Mouse (Mus musculus) midbrain, embryonic 13.5 days (tissue): ENCODE measurements around the gene Ppp1r2. TPM values are rescaled to one million over a fixed set of nuclear protein-coding genes. Genes with fewer than 3 reads are reported as not detected.

Source experiments
- ATAC-seq: fragments of 200-750 bp; cut with Nextera tagmentation; 2 replicates; pipeline ENCODE4 v1.8.0; 2017; ENCODE audit warnings: mild to moderate bottlenecking, moderate TSS enrichment, moderate library complexity
- H3K27ac ChIP-seq: fragments of 300-500 bp; sonication (generic); 2 replicates; pipeline ENCODE4 v1.5.1; 2015; ENCODE audit warnings: inconsistent platforms, mild to moderate bottlenecking, moderate library complexity
- H3K27me3 ChIP-seq: fragments of 300-500 bp; sonication (generic); 2 replicates; pipeline ENCODE4 v1.6.1; 2015; ENCODE audit warnings: mild to moderate bottlenecking, inconsistent platforms
- H3K36me3 ChIP-seq: fragments of 300-500 bp; sonication (generic); 2 replicates; pipeline ENCODE4 v1.6.1; 2015; ENCODE audit warnings: mild to moderate bottlenecking, inconsistent platforms
- H3K4me1 ChIP-seq: fragments of 300-500 bp; sonication (generic); replicated peaks from 2 replicates; pipeline ENCODE4 v1.6.1; 2015; ENCODE audit warnings: inconsistent platforms
- H3K4me2 ChIP-seq: fragments of 300-500 bp; sonication (generic); replicated peaks from 2 replicates; pipeline ENCODE4 v1.6.1; 2015; ENCODE audit warnings: moderate library complexity, mild to moderate bottlenecking, inconsistent platforms
- H3K4me3 ChIP-seq: fragments of 300-500 bp; sonication (generic); replicated peaks from 2 replicates; pipeline ENCODE4 v1.5.1; 2015; ENCODE audit warnings: mild to moderate bottlenecking, inconsistent platforms
- H3K9ac ChIP-seq: fragments of 300-500 bp; sonication (generic); replicated peaks from 2 replicates; pipeline ENCODE4 v1.6.1; 2015; ENCODE audit warnings: mild to moderate bottlenecking, inconsistent platforms
- H3K9me3 ChIP-seq: fragments of 300-500 bp; sonication (generic); 2 replicates; pipeline ENCODE4 v1.6.1; 2016; ENCODE audit warnings: mild to moderate bottlenecking, inconsistent platforms
- WGBS: fragments of 180-500 bp; shearing (Covaris S2); methylation state at CpG from one replicate; pipeline ENCODE4 v1.1.7; 2015; 5-methylcytosine and 5-hydroxymethylcytosine counted together
- polyA plus RNA-seq: library from polyadenylated mRNA; unstranded; fragments of >200 nt; fragmentation: Nextera tagmentation; extraction: Ambion mirVana; gene quantifications from 2 replicates; pipeline ENCODE4 v1.2.1, GENCODE M21; 2015

Ppp1r2 gene
- polyA plus RNA-seq, 1 experiment from 2014 or later: 95.4 TPM

GRCm38 (mm10) chr16:31286801-31287488, 11.9 kb upstream of the Ppp1r2 start:
- no peaks in the 10 kb centered on the region for H3K36me3 ChIP-seq
- no peaks in the 10 kb centered on the region for H3K4me1 ChIP-seq
- WGBS: 93% methylated on average over 11 of the region's 11 CpGs
- no peak overlapping the region for H3K27ac ChIP-seq
- no peaks in the 10 kb centered on the region for H3K9me3 ChIP-seq
- no peaks in the 10 kb centered on the region for H3K27me3 ChIP-seq
- no peak for ATAC-seq
- H3K9ac ChIP-seq: no peak overlapping the region
- no peak overlapping the region for H3K4me2 ChIP-seq
- no peak overlapping the region for H3K4me3 ChIP-seq

DNA sequence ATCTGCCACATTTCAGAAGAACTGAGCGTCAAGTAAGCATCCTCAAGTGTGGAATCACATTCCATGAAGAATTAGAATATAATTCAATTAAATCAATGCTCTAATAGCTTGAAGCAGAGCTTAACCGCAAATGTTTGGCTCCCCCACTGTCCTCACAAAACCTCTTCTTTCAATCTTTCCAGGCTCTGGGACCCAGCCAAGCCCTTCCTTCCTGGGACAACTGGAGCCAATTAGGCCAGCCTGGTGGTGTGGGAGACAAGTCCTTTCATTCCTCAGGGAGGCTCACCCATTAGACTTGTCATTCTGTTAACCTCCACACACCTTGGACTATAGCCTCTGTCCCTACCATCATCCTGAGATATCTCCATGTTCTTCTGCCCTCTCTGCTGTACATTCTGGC, 6.9 kb upstream of the Ppp1r2 start:
- H3K27ac ChIP-seq: no peak overlapping the region
- no peak for ATAC-seq
- no peaks in the 10 kb centered on the region for H3K9me3 ChIP-seq
- H3K4me3 ChIP-seq: no peak overlapping the region
- no peak overlapping the region for H3K4me2 ChIP-seq
- WGBS: 91% methylated on average over 2 of the region's 2 CpGs
- H3K36me3 ChIP-seq: no peaks in the 10 kb centered on the region
- H3K4me1 ChIP-seq: no peaks in the 10 kb centered on the region
- H3K9ac ChIP-seq: no peak overlapping the region
- no peaks in the 10 kb centered on the region for H3K27me3 ChIP-seq

GRCm38 (mm10) chr16:31280176-31280575, 5.1 kb upstream of the Ppp1r2 start:
- H3K4me2 ChIP-seq: no peak overlapping the region
- H3K4me3 ChIP-seq: no peak overlapping the region
- no peak overlapping the region for H3K27ac ChIP-seq
- no peak overlapping the region for H3K9ac ChIP-seq
- H3K36me3 ChIP-seq: no peaks in the 10 kb centered on the region
- no peaks in the 10 kb centered on the region for H3K9me3 ChIP-seq
- H3K4me1 ChIP-seq: no peaks in the 10 kb centered on the region
- no peak for ATAC-seq
- H3K27me3 ChIP-seq: no peaks in the 10 kb centered on the region
- 91% methylated on average over 4 of the region's 4 CpGs for WGBS

- no peak overlapping the region for H3K4me3 ChIP-seq
- peaks cover 7% of the 10 kb centered on the region for H3K4me1 ChIP-seq
- WGBS: 75% methylated on average over 6 of the region's 6 CpGs
- H3K9me3 ChIP-seq: no peaks in the 10 kb centered on the region
- no peak for ATAC-seq
- no peak overlapping the region for H3K27ac ChIP-seq
- H3K4me2 ChIP-seq: no peak overlapping the region
- H3K9ac ChIP-seq: no peak overlapping the region
- H3K27me3 ChIP-seq: no peaks in the 10 kb centered on the region
- H3K36me3 ChIP-seq: no peaks in the 10 kb centered on the region
These were observed 3.5 kb upstream of the Ppp1r2 start for GRCm38 (mm10) chr16:31278581-31278980.

- no peak overlapping the region for H3K4me2 ChIP-seq
These were observed 3.0 kb upstream of the Ppp1r2 start for GRCm38 (mm10) chr16:31278081-31278480.

GRCm38 (mm10) chr16:31276962-31277361, 1.9 kb upstream of the Ppp1r2 start:
- no peak overlapping the region for H3K4me3 ChIP-seq
- WGBS: 93% methylated on average over 7 of the region's 7 CpGs
- H3K27me3 ChIP-seq: no peaks in the 10 kb centered on the region
- H3K36me3 ChIP-seq: no peaks in the 10 kb centered on the region
- H3K4me1 ChIP-seq: peaks cover 22% of the 10 kb centered on the region
- no peaks in the 10 kb centered on the region for H3K9me3 ChIP-seq
- no peak overlapping the region for H3K27ac ChIP-seq
- H3K9ac ChIP-seq: no peak overlapping the region
- no peak overlapping the region for H3K4me2 ChIP-seq
- no peak for ATAC-seq

More at GRCm38 (mm10) chr16:31278081-31278480, 3.0 kb upstream of the Ppp1r2 start:
- H3K36me3 ChIP-seq: no peaks in the 10 kb centered on the region
- H3K27me3 ChIP-seq: no peaks in the 10 kb centered on the region
- H3K9me3 ChIP-seq: no peaks in the 10 kb centered on the region
- 76% methylated on average over 2 of the region's 2 CpGs for WGBS
- ATAC-seq: no peak
- no peak overlapping the region for H3K9ac ChIP-seq
- H3K4me3 ChIP-seq: no peak overlapping the region
- H3K27ac ChIP-seq: no peak overlapping the region
- peaks cover 12% of the 10 kb centered on the region for H3K4me1 ChIP-seq

GRCm38 (mm10) chr16:31276539-31276938, 1.5 kb upstream of the Ppp1r2 start:
- no peak for ATAC-seq
- Histone ChIP-seq H3K27ac (no peak overlapping the region), H3K36me3 (no peaks in the 10 kb centered on the region), H3K9me3 (no peaks in the 10 kb centered on the region), H3K4me2 (no peak overlapping the region), H3K4me1 (peaks cover 24% of the 10 kb centered on the region), H3K9ac (no peak overlapping the region), H3K4me3 (no peak overlapping the region), H3K27me3 (no peaks in the 10 kb centered on the region)
- WGBS: 84% methylated on average over 7 of the region's 7 CpGs

- WGBS: 9% methylated on average over 6 of the region's 6 CpGs
These were observed 993 bp downstream of the Ppp1r2 start for GRCm38 (mm10) chr16:31274084-31274483.

DNA sequence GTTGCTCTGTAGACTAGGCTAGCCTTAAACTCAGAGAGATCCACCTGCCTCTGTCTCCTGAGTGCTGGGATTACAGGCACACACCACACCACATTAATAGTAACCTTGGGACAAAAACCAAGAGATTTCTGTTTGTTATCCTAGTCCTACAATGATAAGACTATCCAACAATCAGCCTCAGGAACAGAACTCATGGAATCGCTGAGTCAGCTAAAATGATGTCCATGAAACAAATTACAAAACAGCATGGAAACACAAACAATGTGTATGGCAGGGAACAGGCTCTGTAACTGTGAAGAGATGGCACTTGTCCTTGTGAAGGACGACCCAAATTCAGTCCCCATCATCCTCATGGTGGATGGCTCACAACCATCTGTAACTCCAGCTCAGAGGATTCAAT, 8.4 kb downstream of the Ppp1r2 start:
- ATAC-seq: no peak
- WGBS: 94% methylated on average over 2 of the region's 2 CpGs
- H3K27me3 ChIP-seq: no peaks in the 10 kb centered on the region
- no peak overlapping the region for H3K9ac ChIP-seq
- no peak overlapping the region for H3K27ac ChIP-seq
- peaks cover 6% of the 10 kb centered on the region; the same call in 1 of the 2 replicates for H3K36me3 ChIP-seq
- H3K4me3 ChIP-seq: no peak overlapping the region
- peaks cover 11% of the 10 kb centered on the region for H3K4me1 ChIP-seq
- H3K9me3 ChIP-seq: no peaks in the 10 kb centered on the region
- no peak overlapping the region for H3K4me2 ChIP-seq

More at GRCm38 (mm10) chr16:31274084-31274483, 993 bp downstream of the Ppp1r2 start:
- no peaks in the 10 kb centered on the region for H3K27me3 ChIP-seq
- H3K9me3 ChIP-seq: no peaks in the 10 kb centered on the region
- no peak for ATAC-seq
- H3K9ac ChIP-seq: peak overlapping the region; percentile 96
- peak overlapping the region; percentile 93 for H3K4me3 ChIP-seq
- peak overlapping the region; percentile 75 for H3K4me2 ChIP-seq
- no peaks in the 10 kb centered on the region for H3K36me3 ChIP-seq
- peaks cover 33% of the 10 kb centered on the region for H3K4me1 ChIP-seq
- peak overlapping the region; percentile 89; the same call in 1 of the 2 replicates for H3K27ac ChIP-seq

GRCm38 (mm10) chr16:31256151-31256550, 18.9 kb downstream of the Ppp1r2 start:
- Histone ChIP-seq H3K9me3 (no peaks in the 10 kb centered on the region), H3K4me1 (no peaks in the 10 kb centered on the region), H3K27ac (no peak overlapping the region), H3K4me3 (no peak overlapping the region), H3K36me3 (peaks cover 53% of the 10 kb centered on the region), H3K27me3 (no peaks in the 10 kb centered on the region), H3K4me2 (no peak overlapping the region), H3K9ac (no peak overlapping the region)
- 89% methylated on average over 2 of the region's 2 CpGs for WGBS
- no peak for ATAC-seq

GRCm38 (mm10) chr16:31255685-31256084, 19.4 kb downstream of the Ppp1r2 start:
- no peaks in the 10 kb centered on the region for H3K27me3 ChIP-seq
- H3K4me1 ChIP-seq: no peaks in the 10 kb centered on the region
- H3K9me3 ChIP-seq: no peaks in the 10 kb centered on the region
- WGBS: 68% methylated on average over 3 of the region's 3 CpGs
- no peak overlapping the region for H3K27ac ChIP-seq
- H3K4me2 ChIP-seq: no peak overlapping the region
- no peak for ATAC-seq
- no peak overlapping the region for H3K9ac ChIP-seq
- H3K36me3 ChIP-seq: peaks cover 52% of the 10 kb centered on the region
- H3K4me3 ChIP-seq: no peak overlapping the region

- no peak for ATAC-seq
These were observed 25.7 kb downstream of the Ppp1r2 start for GRCm38 (mm10) chr16:31249401-31249800.

DNA sequence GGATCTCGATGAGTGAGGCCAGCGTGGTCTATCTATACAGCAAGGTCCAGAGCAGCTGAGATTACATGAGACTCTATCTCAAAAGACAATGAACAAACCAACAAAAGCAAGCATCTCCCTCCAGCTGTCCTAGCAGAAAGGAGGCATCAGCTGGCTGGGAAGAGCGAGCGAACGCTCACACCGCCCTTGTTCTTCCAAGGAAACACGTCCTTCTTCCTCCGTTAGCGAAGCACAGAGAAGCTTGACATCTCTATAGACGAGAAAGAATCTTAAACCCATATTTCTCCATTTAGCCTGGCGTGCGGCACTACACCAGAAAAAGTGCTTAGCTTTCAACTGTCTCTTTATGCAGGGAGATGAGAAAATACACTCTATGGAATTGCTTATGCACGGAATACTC, 26.4 kb downstream of the Ppp1r2 start:
- WGBS: 89% methylated on average over 13 of the region's 13 CpGs
- H3K27me3 ChIP-seq: no peaks in the 10 kb centered on the region
- H3K9ac ChIP-seq: no peak overlapping the region
- H3K36me3 ChIP-seq: peaks cover 12% of the 10 kb centered on the region
- H3K27ac ChIP-seq: no peak overlapping the region
- no peaks in the 10 kb centered on the region for H3K9me3 ChIP-seq
- no peak overlapping the region for H3K4me3 ChIP-seq
- no peak overlapping the region for H3K4me2 ChIP-seq
- no peaks in the 10 kb centered on the region for H3K4me1 ChIP-seq
- no peak for ATAC-seq

More at GRCm38 (mm10) chr16:31249401-31249800, 25.7 kb downstream of the Ppp1r2 start:
- 81% methylated on average over 3 of the region's 3 CpGs for WGBS
- Histone ChIP-seq H3K27ac (no peak overlapping the region), H3K9me3 (no peaks in the 10 kb centered on the region), H3K27me3 (no peaks in the 10 kb centered on the region), H3K4me3 (no peak overlapping the region), H3K9ac (no peak overlapping the region), H3K4me1 (no peaks in the 10 kb centered on the region), H3K36me3 (peaks cover 12% of the 10 kb centered on the region), H3K4me2 (no peak overlapping the region)
